Mouse (Mus musculus) lung, embryonic 15.5 days (tissue): ENCODE data around the gene Ces1e. TPM values are rescaled to one million over a fixed set of nuclear protein-coding genes. Genes with fewer than 3 reads are reported as not detected.

Experiments used
- ATAC-seq: fragments of 200-750 bp; cut with Nextera tagmentation; 2 replicates; pipeline ENCODE4 v1.8.0; 2017; ENCODE audit warnings: moderate number of reproducible peaks, borderline replicate concordance; ENCODE audit not compliant: low FRiP score, low TSS enrichment; ENCODE audit errors: extremely low read depth
- H3K27ac ChIP-seq: fragments of 300-500 bp; sonication (generic); 2 replicates; pipeline ENCODE4 v1.5.1; 2015; ENCODE audit warnings: moderate library complexity, mild to moderate bottlenecking, inconsistent platforms
- H3K27me3 ChIP-seq: fragments of 300-500 bp; sonication (generic); 2 replicates; pipeline ENCODE4 v1.6.1; 2015; ENCODE audit warnings: inconsistent platforms
- H3K36me3 ChIP-seq: fragments of 300-500 bp; sonication (generic); 2 replicates; pipeline ENCODE4 v1.6.1; 2015; ENCODE audit warnings: inconsistent platforms
- H3K4me1 ChIP-seq: fragments of 300-500 bp; sonication (generic); 2 replicates; pipeline ENCODE4 v1.6.1; 2015; ENCODE audit warnings: inconsistent platforms
- H3K4me2 ChIP-seq: fragments of 300-500 bp; sonication (generic); 2 replicates; pipeline ENCODE4 v1.6.1; 2015; ENCODE audit warnings: inconsistent platforms, mild to moderate bottlenecking, moderate library complexity
- H3K4me3 ChIP-seq: fragments of 300-500 bp; sonication (generic); 2 replicates; pipeline ENCODE4 v1.5.1; 2015; ENCODE audit warnings: mild to moderate bottlenecking, inconsistent platforms
- H3K9ac ChIP-seq: fragments of 300-500 bp; sonication (generic); 2 replicates; pipeline ENCODE4 v1.6.1; 2015; ENCODE audit warnings: inconsistent platforms
- H3K9me3 ChIP-seq: fragments of 300-500 bp; sonication (generic); 2 replicates; pipeline ENCODE4 v1.6.1; 2016; ENCODE audit warnings: inconsistent platforms
- WGBS: fragments of 180-500 bp; shearing (Covaris S2); methylation state at CpG from one replicate; pipeline ENCODE4 v1.1.7; 2015; 5-methylcytosine and 5-hydroxymethylcytosine counted together
- polyA plus RNA-seq: library from polyadenylated mRNA; unstranded; fragments of >200 nt; fragmentation: Nextera tagmentation; extraction: Ambion mirVana; gene quantifications from 2 replicates; pipeline ENCODE4 v1.2.1, GENCODE M21; 2015

The Ces1e gene
- polyA plus RNA-seq, 1 experiment from 2014 or later = not detected

- no peak overlapping the region for H3K9ac ChIP-seq
- peaks cover 7% of the 10 kb centered on the region; the same call in 1 of the 2 replicates for H3K4me1 ChIP-seq
- no peaks in the 10 kb centered on the region for H3K9me3 ChIP-seq
- ATAC-seq = peak; percentile 84
- H3K36me3 ChIP-seq = no peaks in the 10 kb centered on the region
- no peak overlapping the region for H3K4me2 ChIP-seq
- WGBS = 24% methylated on average over 1 of the region's 1 CpGs
- peak overlapping the region; percentile 50; the same call in 1 of the 2 replicates for H3K27ac ChIP-seq
- no peak overlapping the region for H3K4me3 ChIP-seq
- no peaks in the 10 kb centered on the region for H3K27me3 ChIP-seq
Observed at GRCm38 (mm10) chr8:93171846-93172590, 57.4 kb downstream of the Ces1e start.

- Histone ChIP-seq H3K9ac (no peak overlapping the region), H3K4me1 (no peaks in the 10 kb centered on the region), H3K4me3 (no peak overlapping the region), H3K36me3 (no peaks in the 10 kb centered on the region), H3K4me2 (no peak overlapping the region), H3K27me3 (no peaks in the 10 kb centered on the region), H3K9me3 (no peaks in the 10 kb centered on the region), H3K27ac (no peak overlapping the region)
- ATAC-seq = no peak
- 82% methylated on average over 1 of the region's 1 CpGs for WGBS
Observed at GRCm38 (mm10) chr8:93163363-93163762, 66.1 kb downstream of the Ces1e start.

GRCm38 (mm10) chr8:93151401-93151800 lies 78.0 kb downstream of the Ces1e start:
- whole genome bisulfite sequencing = 89% methylated on average over 1 of the region's 1 CpGs
- H3K9me3 ChIP-seq = no peaks in the 10 kb centered on the region
- no peak overlapping the region for H3K4me3 ChIP-seq
- no peak overlapping the region for H3K27ac ChIP-seq
- H3K9ac ChIP-seq = no peak overlapping the region
- ATAC-seq = no peak
- no peaks in the 10 kb centered on the region for H3K27me3 ChIP-seq
- no peak overlapping the region for H3K4me2 ChIP-seq
- no peaks in the 10 kb centered on the region for H3K36me3 ChIP-seq
- no peaks in the 10 kb centered on the region for H3K4me1 ChIP-seq

Other genes with a start within 250 kb of the Ces1e start
- not detected in 2 replicates for gene Ces1a, start 181.4 kb downstream of the Ces1e start, polyA plus RNA-seq
- 0.24 TPM in 1 of 2 replicates, not detected in the other for gene Ces1b, start 149.6 kb downstream of the Ces1e start, polyA plus RNA-seq
- gene Ces1c, start 98.3 kb downstream of the Ces1e start, polyA plus RNA-seq = 0.09 and 0.20 TPM in 2 replicates
- gene Ces1d, start 31.8 kb downstream of the Ces1e start, polyA plus RNA-seq = 53.1 and 59.8 TPM in 2 replicates
- gene Ces1f, start 50.1 kb upstream of the Ces1e start, polyA plus RNA-seq = 2.8 and 3.2 TPM in 2 replicates
- 0.25 and 0.34 TPM in 2 replicates for gene Ces1g, start 107.7 kb upstream of the Ces1e start, polyA plus RNA-seq
- not detected in 2 replicates for gene Ces1h, start 150.1 kb upstream of the Ces1e start, polyA plus RNA-seq